Mouse (Mus musculus) heart, adult 18-20 months (tissue): ENCODE data around the gene Rbks. TPM values are rescaled to one million over a fixed set of nuclear protein-coding genes. Genes with fewer than 3 reads are reported as not detected.

Source experiments
- DNase-seq, 2 experiments: peaks; one replicate each; pipeline ENCODE4 v3.0.0; 2021 to 2022; ENCODE audit warnings: mixed read lengths in 1 of 2
- long read RNA-seq, 2 experiments: library from polyadenylated mRNA; stranded (forward); transcript quantifications; one replicate each; pipeline ENCODE4 v2.0.0; 2021
- total RNA-seq, 2 experiments: library from RNA; stranded (reverse); gene quantifications; 2 replicates each; pipeline ENCODE4 v1.2.3; 2021

Rbks gene
- total RNA-seq: 1 to 10 TPM; 3.5 to 4.1 TPM
- long read RNA-seq, experiment 1: 0 reads
- long read RNA-seq, experiment 2, partial matches to known transcripts: 0 of 4 reads
- long read RNA-seq, experiment 2, other reads (novel, unspliced or antisense): 2 of 4 reads

- no peak for DNase-seq
Observed at GRCm38 (mm10) chr5:31696971-31697643, at the start of gene Rbks. Rbks (minus strand) TSS chr5:31697627.

GRCm38 (mm10) chr5:31742521-31743031 lies 45.1 kb upstream of the Rbks start:
- no peak for DNase-seq

DNA sequence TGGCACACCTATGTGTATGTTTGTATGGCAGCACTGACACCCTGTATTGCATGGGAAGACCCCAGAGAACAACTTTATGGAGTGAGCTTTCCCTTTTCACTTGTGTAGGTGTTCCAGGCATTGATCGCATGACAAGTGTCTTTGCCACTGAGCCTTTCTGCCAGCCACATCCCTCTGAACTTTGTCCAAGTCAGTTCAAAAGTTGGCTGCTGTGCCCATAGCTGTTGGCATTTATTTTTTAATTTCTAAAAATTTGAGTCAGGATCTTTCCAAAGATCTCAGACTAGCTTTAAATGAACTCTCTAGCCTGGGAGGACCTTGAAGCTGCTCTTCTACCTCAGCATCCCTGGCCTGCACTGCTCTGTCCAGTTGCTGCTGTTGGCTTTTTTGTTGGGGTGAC lies 44.5 kb upstream of the Rbks start:
- DNase-seq: no peak

GRCm38 (mm10) chr5:31732644-31733338 lies 35.4 kb upstream of the Rbks start:
- no peak for DNase-seq

- peak; percentile 28 to 73 for DNase-seq
Observed at GRCm38 (mm10) chr5:31727456-31727855, 30.0 kb upstream of the Rbks start.

GRCm38 (mm10) chr5:31725885-31726284 lies 28.5 kb upstream of the Rbks start:
- DNase-seq: no peak

DNA sequence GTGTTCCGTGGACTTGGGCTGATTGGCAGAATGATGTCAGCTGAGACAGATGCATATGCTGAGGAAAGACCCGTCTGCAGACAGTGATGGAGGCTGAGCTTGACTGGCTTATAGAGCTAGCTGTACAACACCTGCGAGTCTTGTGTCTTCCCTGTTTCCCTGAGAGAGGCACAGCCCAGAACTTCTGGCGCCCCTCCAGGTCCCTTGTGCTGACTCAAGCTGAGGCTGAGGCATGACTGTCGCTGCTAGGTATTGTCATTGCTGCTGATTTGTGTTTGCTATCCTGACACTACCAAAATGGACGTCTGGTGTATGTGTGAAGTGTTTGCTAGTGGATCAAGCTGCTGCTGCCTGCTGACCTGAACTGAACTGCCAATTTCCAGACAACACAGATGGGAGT lies 27.1 kb upstream of the Rbks start:
- DNase-seq: no peak

- no peak for DNase-seq
Observed at GRCm38 (mm10) chr5:31715486-31716150, 18.2 kb upstream of the Rbks start.

DNA sequence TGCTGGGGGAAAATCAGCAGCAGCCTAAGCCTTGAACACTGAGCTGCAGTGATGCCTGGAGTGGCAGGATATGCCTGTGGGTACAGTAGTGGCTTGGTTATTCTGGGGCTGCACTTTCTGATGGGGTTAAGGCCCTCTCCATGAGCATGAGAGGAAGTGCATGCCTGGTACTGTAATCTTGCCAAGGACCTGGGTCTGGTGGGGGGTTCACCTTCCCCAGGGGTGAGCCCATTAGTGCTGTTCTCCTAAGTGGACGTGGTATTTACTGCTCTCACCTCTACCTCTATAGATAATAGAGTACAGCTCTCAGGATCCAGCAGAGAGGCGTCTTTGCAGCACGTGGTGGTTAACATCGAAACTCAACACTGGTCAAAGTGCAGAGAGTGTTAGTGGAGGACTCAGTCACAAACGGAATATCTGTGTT lies 16.4 kb upstream of the Rbks start:
- no peak for DNase-seq

DNA sequence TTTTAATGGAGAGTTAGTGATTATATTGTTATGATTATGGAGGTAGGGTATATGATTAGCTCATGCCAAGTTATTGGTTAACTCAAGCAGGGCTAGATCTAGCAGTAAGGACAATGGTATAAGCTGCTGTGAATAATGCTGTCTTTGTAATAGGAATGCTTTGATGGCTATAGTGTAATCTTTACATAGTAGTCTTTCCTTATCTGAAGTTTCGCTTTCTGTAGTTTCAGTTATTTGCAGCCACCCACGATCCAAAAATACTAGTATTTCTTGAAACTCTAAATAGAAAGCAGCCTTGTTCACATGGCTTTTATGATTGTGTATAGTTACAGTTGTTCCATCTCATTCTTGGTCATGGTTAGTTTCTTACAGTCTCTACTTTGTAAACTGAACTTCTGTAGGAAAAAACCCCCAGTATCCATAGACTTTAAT lies 15.9 kb upstream of the Rbks start:
- no peak for DNase-seq

- no peak for DNase-seq
Observed at GRCm38 (mm10) chr5:31709389-31709788, 12.0 kb upstream of the Rbks start.

- no peak for DNase-seq
Observed at GRCm38 (mm10) chr5:31706826-31707225, 9.4 kb upstream of the Rbks start.

GRCm38 (mm10) chr5:31704971-31705370 lies 7.5 kb upstream of the Rbks start:
- DNase-seq: no peak

- DNase-seq: no peak
Observed at GRCm38 (mm10) chr5:31699397-31699796, 2.0 kb upstream of the Rbks start.

GRCm38 (mm10) chr5:31698931-31699330 lies 1.5 kb upstream of the Rbks start:
- peak in 1 of 2 experiments; percentile 23 for DNase-seq

DNA sequence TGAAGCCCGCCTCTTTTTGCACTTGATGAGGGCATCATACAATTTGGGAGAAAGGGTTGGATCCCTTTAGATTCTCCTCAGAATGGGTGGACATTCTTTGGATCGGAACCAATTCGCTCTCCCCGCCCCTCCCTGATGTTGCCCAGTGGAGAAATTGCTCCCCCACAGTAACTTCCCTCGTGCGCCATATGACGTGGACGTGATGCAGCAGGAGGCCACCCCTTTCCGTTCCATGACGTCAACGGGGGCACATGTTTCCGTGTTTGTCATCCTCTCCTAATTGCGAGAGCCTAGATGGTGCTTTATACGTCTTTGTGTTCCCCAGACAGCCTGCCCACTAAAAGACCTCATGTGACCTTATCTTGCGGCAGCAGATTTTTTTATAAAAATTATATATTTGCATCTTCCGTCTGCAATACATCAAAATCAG lies 885 bp upstream of the Rbks start:
- peak; percentile 90 to 93 for DNase-seq

DNA sequence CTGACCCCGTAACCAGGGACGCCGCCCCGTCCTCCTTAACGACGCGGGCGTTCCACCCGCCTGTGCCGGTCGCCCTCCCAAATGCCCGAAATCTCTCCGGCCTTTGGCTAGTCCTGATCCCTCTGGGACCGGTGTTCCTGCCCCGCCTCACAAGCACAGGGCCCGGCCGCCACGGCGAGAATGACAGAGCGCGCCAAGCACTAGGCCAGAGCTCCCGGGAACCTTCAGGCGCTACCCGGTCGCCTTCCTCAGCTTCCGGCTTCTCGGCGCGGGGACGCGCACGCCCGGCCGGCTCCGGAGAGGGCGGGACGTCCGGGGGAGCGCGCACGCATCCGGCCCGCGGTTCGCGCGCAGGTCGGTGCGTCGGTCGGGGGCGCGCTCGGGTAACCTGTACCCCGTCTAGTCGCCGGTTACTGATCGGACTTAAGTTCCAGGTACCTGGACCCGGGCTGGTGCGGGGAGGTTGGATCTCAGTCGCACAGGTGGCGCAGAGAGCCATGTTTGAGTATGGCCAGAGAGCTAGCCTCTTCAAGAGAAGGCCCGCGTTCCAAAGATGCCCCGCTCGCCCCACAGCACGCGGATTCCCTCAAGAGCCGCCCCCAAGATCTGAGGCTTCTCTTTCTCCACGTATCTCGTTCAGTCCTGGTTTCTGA lies 343 bp upstream of the Rbks start, which contains the start of gene Babam2:
Babam2 (plus strand) TSS at position 41 of the 653 bp plus-strand sequence.
- DNase-seq: peak; percentile 93 to 94

GRCm38 (mm10) chr5:31693191-31693590 lies 4.2 kb downstream of the Rbks start:
- DNase-seq: no peak

DNA sequence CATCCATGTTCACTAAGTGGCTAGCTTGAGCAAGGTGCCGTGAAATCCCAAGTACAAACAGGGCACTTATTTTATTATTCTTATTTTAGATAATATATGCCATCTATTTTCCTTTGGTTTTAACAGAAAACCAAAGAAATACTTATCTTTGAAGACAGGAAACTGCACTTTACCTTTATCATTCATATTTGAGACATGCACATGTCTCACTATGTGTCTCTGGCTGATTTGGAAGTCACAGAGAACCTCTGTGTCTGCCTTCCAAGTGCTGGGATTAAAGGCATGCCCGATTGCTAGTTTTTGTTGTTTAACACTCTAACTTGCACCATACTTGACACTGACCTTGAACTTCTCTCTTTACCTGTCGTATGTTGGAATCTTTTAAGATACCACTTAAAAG lies 9.5 kb downstream of the Rbks start:
- no peak for DNase-seq

GRCm38 (mm10) chr5:31686040-31686439 lies 11.4 kb downstream of the Rbks start:
- no peak for DNase-seq

DNA sequence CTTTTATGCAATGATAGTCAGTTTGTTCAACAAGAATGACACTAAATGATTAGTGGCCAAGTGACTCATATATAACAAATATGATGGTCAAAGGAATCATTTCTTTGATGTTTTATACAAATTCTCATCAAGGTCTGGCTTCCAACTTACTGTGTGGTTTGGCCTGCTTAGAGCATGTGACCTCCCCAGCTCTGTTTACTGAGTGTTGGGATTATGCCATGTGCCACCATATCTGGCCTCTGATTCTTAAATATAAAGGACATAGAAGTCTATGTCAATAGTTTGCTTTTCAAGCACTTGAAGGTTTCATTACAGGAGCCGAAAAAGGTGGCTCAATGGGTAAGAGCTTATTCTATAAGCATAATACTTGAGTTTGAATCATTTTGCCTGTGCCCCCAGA lies 15.1 kb downstream of the Rbks start:
- no peak for DNase-seq

GRCm38 (mm10) chr5:31680183-31680582 lies 17.2 kb downstream of the Rbks start:
- no peak for DNase-seq
